Mouse (Mus musculus) cortical plate, adult 2 months (tissue): ENCODE results near the gene Ntm.

Experiments used
- CTCF ChIP-seq: fragments of 200-500 bp; IDR thresholded peaks from 2 replicates; pipeline ENCODE4 v1.5.1; 2011; ENCODE audit warnings: mild to moderate bottlenecking, control low read depth, low read length; ENCODE audit not compliant: insufficient read depth; ENCODE audit errors: extremely low read depth
- POLR2A ChIP-seq: fragments of 200-500 bp; IDR thresholded peaks from 2 replicates; pipeline ENCODE4 v1.6.1; 2011; ENCODE audit warnings: mild to moderate bottlenecking, low read length, control low read depth; ENCODE audit not compliant: insufficient read depth; ENCODE audit errors: extremely low read depth

- TF ChIP-seq CTCF = no peak
- no peak for TF ChIP-seq POLR2A
These were observed 856.2 kb downstream of the Ntm start for GRCm38 (mm10) chr9:29106771-29107170.
